Mouse (Mus musculus): ENCODE measurements at regions not wholly inside any gene's neighbourhood (a gene's known extent, or its start where the extent isn't known, plus 50 kb on each side); places are given as distances from the start of the nearest gene placed in this dataset.

DNA sequence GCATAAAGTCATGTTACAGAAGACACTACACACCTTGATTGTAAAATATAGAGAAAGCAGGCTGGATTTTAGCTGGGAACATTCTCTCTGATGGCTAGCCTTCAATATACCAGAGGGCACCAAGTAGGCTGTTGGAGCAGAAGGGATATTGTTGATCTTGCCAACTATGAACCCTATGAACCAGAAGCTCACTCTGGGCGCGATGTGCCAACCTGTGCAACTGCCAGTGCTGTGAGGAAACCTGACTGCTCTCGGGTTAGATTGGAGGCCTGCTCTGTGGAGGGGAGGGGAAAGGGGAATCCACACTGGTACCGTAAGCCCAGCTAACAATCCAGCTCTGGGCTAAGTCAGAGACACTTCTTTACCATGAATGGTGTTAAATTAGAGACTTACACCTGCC, 136.7 kb downstream of the Fam76b start:
- intact Hi-C loops (cut with DNase I) = no loop called here
- Histone ChIP-seq H3K27me3 (ENCODE audit: control insufficient read depth, insufficient read depth, low read length) (no peaks in the 10 kb centered on the region), H3K27ac (no peak overlapping the region), H3K36me3 (ENCODE audit: control insufficient read depth, insufficient read depth, low read length) (no peaks in the 10 kb centered on the region), H3K4me1 (ENCODE audit: control insufficient read depth, insufficient read depth, low read length) (no peaks in the 10 kb centered on the region; the same call in 1 of the 2 replicates), H3K79me2 (replicated peaks; ENCODE audit: control insufficient read depth, insufficient read depth, low read length) (no peaks in the 10 kb centered on the region), H3K4me3 (no peak overlapping the region), H3K9ac (ENCODE audit: low read depth, low read length) (no peak overlapping the region)
- 94% methylated on average over 4 of the region's 4 CpGs for WGBS
- DNase-seq = no peak
- no peak for TF ChIP-seq EP300 (IDR thresholded peaks at IDR 0.05; ENCODE audit: insufficient read depth, low read depth, low read length)
- no peak for TF ChIP-seq POLR2A (IDR thresholded peaks at IDR 0.05; ENCODE audit: insufficient read depth, low read depth, low read length)
- TF ChIP-seq CTCF (IDR thresholded peaks at IDR 0.05) = no peak

DNA sequence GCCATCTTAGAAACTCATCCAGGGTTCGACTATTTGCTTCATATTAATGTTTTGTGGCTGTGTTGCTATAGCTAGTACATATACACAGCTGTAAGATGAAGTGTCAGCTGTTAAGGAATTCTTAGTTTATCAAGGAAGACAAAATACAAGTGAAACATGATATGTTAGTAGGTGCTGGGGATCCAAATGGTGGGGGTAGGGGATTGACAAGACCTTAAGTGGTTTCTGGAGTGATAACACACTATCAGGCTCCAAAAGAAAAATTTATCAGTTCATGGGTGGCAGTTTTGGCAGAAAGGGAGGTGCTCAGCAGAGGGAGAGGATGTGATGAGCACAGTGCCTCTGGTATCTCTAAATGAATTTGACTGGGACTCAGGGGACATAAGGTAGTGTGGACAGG, 138.7 kb downstream of the Fam76b start:
- Histone ChIP-seq H3K4me3 (no peak overlapping the region), H3K27ac (no peak overlapping the region), H3K36me3 (ENCODE audit: control insufficient read depth, insufficient read depth, low read length) (no peaks in the 10 kb centered on the region), H3K9ac (ENCODE audit: low read depth, low read length) (no peak overlapping the region), H3K27me3 (ENCODE audit: control insufficient read depth, insufficient read depth, low read length) (no peaks in the 10 kb centered on the region), H3K79me2 (replicated peaks; ENCODE audit: control insufficient read depth, insufficient read depth, low read length) (no peaks in the 10 kb centered on the region), H3K4me1 (ENCODE audit: control insufficient read depth, insufficient read depth, low read length) (no peaks in the 10 kb centered on the region; the same call in 1 of the 2 replicates)
- TF ChIP-seq CTCF (IDR thresholded peaks at IDR 0.05) (no peak), EP300 (IDR thresholded peaks at IDR 0.05; ENCODE audit: insufficient read depth, low read depth, low read length) (no peak), POLR2A (IDR thresholded peaks at IDR 0.05; ENCODE audit: insufficient read depth, low read depth, low read length) (no peak)
- intact Hi-C loops (cut with DNase I) = no loop called here
- DNase-seq = no peak
- WGBS = 70% methylated on average over 1 of the region's 1 CpGs

DNA sequence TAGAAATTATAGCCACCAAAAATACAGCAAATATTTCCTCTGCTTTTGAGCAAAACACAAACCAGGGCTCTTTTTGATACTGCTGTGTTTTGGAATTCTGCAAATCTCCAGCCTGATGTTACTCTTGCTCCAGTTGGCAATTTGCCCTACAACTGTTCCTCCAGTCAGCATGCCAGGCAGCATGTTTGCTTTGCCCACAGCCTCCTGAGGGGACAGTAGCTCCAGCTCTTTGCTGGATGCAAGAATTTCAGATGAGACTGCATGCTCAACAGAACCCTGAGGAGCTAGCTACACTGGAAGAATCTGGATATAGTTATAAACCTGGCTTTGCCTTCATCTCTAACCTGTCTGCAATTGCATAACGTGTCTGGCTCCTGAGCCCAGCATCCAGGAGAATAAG, 141.7 kb downstream of the Fam76b start:
- H3K4me1 ChIP-seq (ENCODE audit: control insufficient read depth, insufficient read depth, low read length) = no peaks in the 10 kb centered on the region; the same call in 1 of the 2 replicates
- TF ChIP-seq CTCF (IDR thresholded peaks at IDR 0.05) (no peak), POLR2A (IDR thresholded peaks at IDR 0.05; ENCODE audit: insufficient read depth, low read depth, low read length) (no peak), EP300 (IDR thresholded peaks at IDR 0.05; ENCODE audit: insufficient read depth, low read depth, low read length) (no peak)
- no peaks in the 10 kb centered on the region for H3K79me2 ChIP-seq (replicated peaks; ENCODE audit: control insufficient read depth, insufficient read depth, low read length)
- 55% methylated on average over 1 of the region's 1 CpGs for WGBS
- no peak overlapping the region for H3K9ac ChIP-seq (ENCODE audit: low read depth, low read length)
- H3K27me3 ChIP-seq (ENCODE audit: control insufficient read depth, insufficient read depth, low read length) = no peaks in the 10 kb centered on the region
- H3K4me3 ChIP-seq = no peak overlapping the region
- H3K36me3 ChIP-seq (ENCODE audit: control insufficient read depth, insufficient read depth, low read length) = no peaks in the 10 kb centered on the region
- intact Hi-C loops (cut with DNase I) = no loop called here
- H3K27ac ChIP-seq = no peak overlapping the region
- DNase-seq = peak in 1 of 2 experiments; percentile 18

DNA sequence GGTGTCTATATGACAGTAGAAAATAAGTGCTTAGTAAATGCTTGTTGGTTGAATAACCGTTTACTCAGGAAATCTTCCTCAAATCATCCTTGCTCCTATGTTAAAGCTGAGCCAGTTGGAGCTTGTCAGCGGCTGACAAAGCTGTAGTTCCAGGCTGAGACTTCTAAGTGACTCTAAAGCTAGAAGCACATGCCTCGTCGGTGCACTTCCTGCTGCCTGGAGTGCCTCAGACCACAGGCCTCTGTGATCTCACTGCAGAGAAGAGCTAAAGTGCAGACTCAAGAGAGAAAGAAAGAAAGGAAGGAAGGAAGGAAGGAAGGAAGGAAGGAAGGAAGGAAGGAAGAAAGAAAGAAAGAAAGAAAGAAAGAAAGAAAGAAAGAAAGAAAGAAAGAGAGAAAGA, 146.1 kb downstream of the Fam76b start:
- Histone ChIP-seq H3K4me3 (no peak overlapping the region), H3K79me2 (replicated peaks; ENCODE audit: control insufficient read depth, insufficient read depth, low read length) (no peaks in the 10 kb centered on the region), H3K4me1 (ENCODE audit: control insufficient read depth, insufficient read depth, low read length) (no peaks in the 10 kb centered on the region; the same call in none of the 2 replicates), H3K27ac (no peak overlapping the region), H3K36me3 (ENCODE audit: control insufficient read depth, insufficient read depth, low read length) (no peaks in the 10 kb centered on the region), H3K9ac (ENCODE audit: low read depth, low read length) (no peak overlapping the region), H3K27me3 (ENCODE audit: control insufficient read depth, insufficient read depth, low read length) (no peaks in the 10 kb centered on the region)
- DNase-seq = no peak
- intact Hi-C loops (cut with DNase I) = no loop called here
- 61% methylated on average over 4 of the region's 4 CpGs for WGBS
- no peak for TF ChIP-seq EP300 (IDR thresholded peaks at IDR 0.05; ENCODE audit: insufficient read depth, low read depth, low read length)
- TF ChIP-seq POLR2A (IDR thresholded peaks at IDR 0.05; ENCODE audit: insufficient read depth, low read depth, low read length) = no peak
- TF ChIP-seq CTCF (IDR thresholded peaks at IDR 0.05) = no peak

DNA sequence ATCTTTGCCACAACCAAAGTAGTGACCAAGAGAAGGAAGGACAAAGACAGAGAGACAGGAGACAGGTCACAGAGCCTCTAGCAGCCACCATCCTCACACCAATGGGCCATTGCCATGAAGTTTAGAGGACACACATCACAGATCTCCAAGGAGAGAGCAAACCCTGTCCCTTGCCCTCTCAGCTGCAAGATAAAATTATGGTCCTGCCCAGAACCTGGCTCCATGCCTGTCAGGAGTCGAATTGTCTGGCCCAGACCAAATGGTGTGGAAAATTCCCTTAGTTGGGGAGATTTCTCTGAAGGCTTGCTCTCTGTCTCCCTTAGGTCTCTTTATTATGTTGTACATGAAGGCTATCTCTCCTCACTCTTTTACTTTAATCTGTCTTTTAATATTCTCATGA, 147.4 kb downstream of the Fam76b start:
- no peaks in the 10 kb centered on the region for H3K79me2 ChIP-seq (replicated peaks; ENCODE audit: control insufficient read depth, insufficient read depth, low read length)
- DNase-seq = no peak
- H3K36me3 ChIP-seq (ENCODE audit: control insufficient read depth, insufficient read depth, low read length) = no peaks in the 10 kb centered on the region
- no peaks in the 10 kb centered on the region for H3K27me3 ChIP-seq (ENCODE audit: control insufficient read depth, insufficient read depth, low read length)
- H3K4me3 ChIP-seq = no peak overlapping the region
- 9% methylated on average over 1 of the region's 1 CpGs for WGBS
- H3K4me1 ChIP-seq (ENCODE audit: control insufficient read depth, insufficient read depth, low read length) = no peaks in the 10 kb centered on the region; the same call in 1 of the 2 replicates
- no peak overlapping the region for H3K9ac ChIP-seq (ENCODE audit: low read depth, low read length)
- intact Hi-C loops (cut with DNase I) = no loop called here
- H3K27ac ChIP-seq = no peak overlapping the region
- no peak for TF ChIP-seq EP300 (IDR thresholded peaks at IDR 0.05; ENCODE audit: insufficient read depth, low read depth, low read length)
- no peak for TF ChIP-seq CTCF (IDR thresholded peaks at IDR 0.05)
- no peak for TF ChIP-seq POLR2A (IDR thresholded peaks at IDR 0.05; ENCODE audit: insufficient read depth, low read depth, low read length)

DNA sequence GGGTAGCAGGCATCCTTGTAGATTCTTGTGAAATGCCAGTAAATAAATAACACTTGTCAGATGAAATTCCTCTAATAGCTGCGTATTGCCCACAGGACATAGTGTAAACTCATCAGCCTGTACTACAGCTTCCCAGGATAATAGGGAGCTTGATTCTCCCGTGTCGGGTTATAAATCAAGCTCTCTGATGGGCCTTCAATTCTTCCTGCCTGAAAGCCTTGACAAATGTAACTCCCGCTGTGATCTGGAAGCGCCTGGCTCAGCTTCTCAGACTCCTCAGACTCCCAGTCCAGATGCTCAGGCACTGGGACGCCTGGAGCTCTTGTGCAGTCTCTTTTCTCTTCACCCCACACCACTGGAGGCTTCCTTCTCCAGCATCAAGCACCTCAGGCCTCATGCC, 151.3 kb downstream of the Fam76b start:
- no peak for DNase-seq
- no peaks in the 10 kb centered on the region; the same call in 1 of the 2 replicates for H3K4me1 ChIP-seq (ENCODE audit: control insufficient read depth, insufficient read depth, low read length)
- H3K27ac ChIP-seq = no peak overlapping the region
- intact Hi-C loops (cut with DNase I) = no loop called here
- TF ChIP-seq POLR2A (IDR thresholded peaks at IDR 0.05; ENCODE audit: insufficient read depth, low read depth, low read length) (no peak), CTCF (IDR thresholded peaks at IDR 0.05) (no peak), EP300 (IDR thresholded peaks at IDR 0.05; ENCODE audit: insufficient read depth, low read depth, low read length) (no peak)
- H3K4me3 ChIP-seq = no peak overlapping the region
- no peak overlapping the region for H3K9ac ChIP-seq (ENCODE audit: low read depth, low read length)
- WGBS = 72% methylated on average over 6 of the region's 6 CpGs
- H3K36me3 ChIP-seq (ENCODE audit: control insufficient read depth, insufficient read depth, low read length) = no peaks in the 10 kb centered on the region
- no peaks in the 10 kb centered on the region for H3K79me2 ChIP-seq (replicated peaks; ENCODE audit: control insufficient read depth, insufficient read depth, low read length)
- no peaks in the 10 kb centered on the region for H3K27me3 ChIP-seq (ENCODE audit: control insufficient read depth, insufficient read depth, low read length)

Measured in heart, adult 2 months (tissue).